Mouse (Mus musculus) G1E (cell line): Measurements from ENCODE around the gene Myh15. TPM values are rescaled to one million over a fixed set of nuclear protein-coding genes. Genes with fewer than 3 reads are reported as not detected.

ENCODE experiments used
- ATAC-seq: 2 replicates; pipeline ENCODE4 v1.8.0; 2016; ENCODE audit warnings: mild to moderate bottlenecking; ENCODE audit not compliant: insufficient number of reproducible peaks, poor library complexity, low FRiP score, severe bottlenecking; ENCODE audit errors: extremely low read depth
- DNase-seq: peaks from one replicate; pipeline ENCODE4 v3.0.0; 2012; ENCODE audit warnings: low spot score
- H3K27me3 ChIP-seq: 2 replicates; pipeline ENCODE4 v1.6.1; 2012; ENCODE audit warnings: mild to moderate bottlenecking, low read length, inconsistent platforms; ENCODE audit not compliant: insufficient read depth
- H3K36me3 ChIP-seq: replicated peaks from 2 replicates; pipeline ENCODE3; 2012; ENCODE audit warnings: mild to moderate bottlenecking, inconsistent platforms
- H3K4me1 ChIP-seq: 2 replicates; pipeline ENCODE4 v1.6.1; 2012; ENCODE audit warnings: low read depth, low read length, inconsistent platforms, mixed read lengths; ENCODE audit not compliant: insufficient read depth
- H3K4me3 ChIP-seq: 2 replicates; pipeline ENCODE4 v1.5.1; 2012; ENCODE audit warnings: low read depth, mild to moderate bottlenecking, inconsistent platforms, low read length, moderate library complexity, mixed read lengths
- H3K9me3 ChIP-seq: replicated peaks from 2 replicates; pipeline ENCODE4 v1.6.1; 2012; ENCODE audit warnings: inconsistent platforms
- CTCF ChIP-seq: IDR thresholded peaks from 2 replicates; pipeline ENCODE4 v1.5.1; 2012; ENCODE audit warnings: low read depth, low read length, inconsistent platforms, mixed read lengths
- GATA1 ChIP-seq: IDR thresholded peaks from 2 replicates; pipeline ENCODE4 v1.6.1; 2012; ENCODE audit warnings: borderline replicate concordance, low read length, inconsistent platforms, mixed read lengths
- GATA2 ChIP-seq: IDR thresholded peaks from 2 replicates; pipeline ENCODE4 v1.6.1; 2012; ENCODE audit warnings: low read depth, low read length, inconsistent platforms, borderline replicate concordance
- POLR2AphosphoS5 ChIP-seq: IDR thresholded peaks from 2 replicates; pipeline ENCODE4 v1.6.1; 2012; ENCODE audit warnings: low read depth, low read length, inconsistent platforms; ENCODE audit not compliant: insufficient replicate concordance
- TAL1 ChIP-seq: conservative IDR thresholded peaks from 2 replicates; pipeline ENCODE4 v1.6.1; 2012; ENCODE audit warnings: low read depth, low read length, inconsistent platforms, mixed read lengths
- polyA plus RNA-seq: library from polyadenylated mRNA; stranded (reverse); fragments of >175 nt; gene quantifications from 2 replicates; pipeline ENCODE4 v1.2.3, GENCODE M21; 2012
- total RNA-seq, 2 experiments: library from RNA; stranded (forward) in 1 of 2; stranded (reverse) in 1 of 2; fragments of 200-1000 nt in 1 of 2; fragments of >200 nt in 1 of 2; fragmentation: Nextera tagmentation in 1 of 2; gene quantifications; 2 replicates each; pipeline ENCODE4 v1.2.3; 2014 to 2017

Myh15 gene
- total and polyA plus RNA-seq, 3 experiments, result under 0.01 TPM; not detected in 2

- no peaks in the 10 kb centered on the region for H3K36me3 ChIP-seq
- H3K4me1 ChIP-seq, result no peaks in the 10 kb centered on the region
- no peaks in the 10 kb centered on the region for H3K9me3 ChIP-seq
- no peaks in the 10 kb centered on the region for H3K27me3 ChIP-seq
- TF ChIP-seq POLR2AphosphoS5 (no peak), GATA1 (no peak), TAL1 (no peak)
- no peak overlapping the region for H3K4me3 ChIP-seq
- DNase-seq (no peak), ATAC-seq (no peak)
Observed at GRCm38 (mm10) chr16:49167325-49167724, 110.0 kb downstream of the Myh15 start.

GRCm38 (mm10) chr16:49175077-49175476 is 117.8 kb downstream of the Myh15 start:
- H3K36me3 ChIP-seq, result no peaks in the 10 kb centered on the region
- H3K4me1 ChIP-seq, result no peaks in the 10 kb centered on the region
- TF ChIP-seq GATA1 (no peak), POLR2AphosphoS5 (no peak), GATA2 (no peak), CTCF (no peak), TAL1 (no peak)
- no peaks in the 10 kb centered on the region for H3K27me3 ChIP-seq
- no peak for DNase-seq
- H3K4me3 ChIP-seq, result no peak overlapping the region
- no peak for ATAC-seq
- H3K9me3 ChIP-seq, result no peaks in the 10 kb centered on the region

- H3K36me3 ChIP-seq, result no peaks in the 10 kb centered on the region
- H3K27me3 ChIP-seq, result no peaks in the 10 kb centered on the region
- H3K9me3 ChIP-seq, result no peaks in the 10 kb centered on the region
- no peak for ATAC-seq
- DNase-seq, result no peak
- H3K4me1 ChIP-seq, result no peaks in the 10 kb centered on the region
- no peak overlapping the region for H3K4me3 ChIP-seq
- TF ChIP-seq GATA2, result no peak
- TF ChIP-seq POLR2AphosphoS5, result no peak
- no peak for TF ChIP-seq TAL1
- TF ChIP-seq CTCF, result no peak
- TF ChIP-seq GATA1, result no peak
Observed at GRCm38 (mm10) chr16:49175729-49176395, 118.6 kb downstream of the Myh15 start.

GRCm38 (mm10) chr16:49193521-49193920 is 136.2 kb downstream of the Myh15 start:
- no peaks in the 10 kb centered on the region for H3K4me1 ChIP-seq
- no peak for ATAC-seq
- H3K4me3 ChIP-seq, result no peak overlapping the region
- no peaks in the 10 kb centered on the region for H3K9me3 ChIP-seq
- TF ChIP-seq CTCF (no peak), GATA1 (no peak), POLR2AphosphoS5 (no peak), GATA2 (no peak), TAL1 (no peak)
- no peaks in the 10 kb centered on the region for H3K27me3 ChIP-seq
- no peaks in the 10 kb centered on the region for H3K36me3 ChIP-seq
- no peak for DNase-seq

GRCm38 (mm10) chr16:49193986-49194385 is 136.7 kb downstream of the Myh15 start:
- H3K36me3 ChIP-seq, result no peaks in the 10 kb centered on the region
- no peaks in the 10 kb centered on the region for H3K4me1 ChIP-seq
- H3K4me3 ChIP-seq, result no peak overlapping the region
- no peak for ATAC-seq
- H3K27me3 ChIP-seq, result no peaks in the 10 kb centered on the region
- DNase-seq, result no peak
- no peaks in the 10 kb centered on the region for H3K9me3 ChIP-seq
- no peak for TF ChIP-seq GATA2
- TF ChIP-seq POLR2AphosphoS5, result no peak
- TF ChIP-seq TAL1, result no peak
- no peak for TF ChIP-seq GATA1
- TF ChIP-seq CTCF, result no peak

- H3K4me1 ChIP-seq, result no peaks in the 10 kb centered on the region
- no peaks in the 10 kb centered on the region for H3K9me3 ChIP-seq
- DNase-seq (no peak), ATAC-seq (no peak)
- H3K36me3 ChIP-seq, result no peaks in the 10 kb centered on the region
- TF ChIP-seq TAL1 (no peak), GATA2 (no peak), GATA1 (no peak), POLR2AphosphoS5 (no peak), CTCF (no peak)
- no peaks in the 10 kb centered on the region; the same call in 1 of the 2 replicates for H3K27me3 ChIP-seq
- H3K4me3 ChIP-seq, result no peak overlapping the region
Observed at GRCm38 (mm10) chr16:49196290-49196689, 139.0 kb downstream of the Myh15 start.
